ENCODE assay signal across 8 mouse cellular contexts in the genomic region with DNA sequence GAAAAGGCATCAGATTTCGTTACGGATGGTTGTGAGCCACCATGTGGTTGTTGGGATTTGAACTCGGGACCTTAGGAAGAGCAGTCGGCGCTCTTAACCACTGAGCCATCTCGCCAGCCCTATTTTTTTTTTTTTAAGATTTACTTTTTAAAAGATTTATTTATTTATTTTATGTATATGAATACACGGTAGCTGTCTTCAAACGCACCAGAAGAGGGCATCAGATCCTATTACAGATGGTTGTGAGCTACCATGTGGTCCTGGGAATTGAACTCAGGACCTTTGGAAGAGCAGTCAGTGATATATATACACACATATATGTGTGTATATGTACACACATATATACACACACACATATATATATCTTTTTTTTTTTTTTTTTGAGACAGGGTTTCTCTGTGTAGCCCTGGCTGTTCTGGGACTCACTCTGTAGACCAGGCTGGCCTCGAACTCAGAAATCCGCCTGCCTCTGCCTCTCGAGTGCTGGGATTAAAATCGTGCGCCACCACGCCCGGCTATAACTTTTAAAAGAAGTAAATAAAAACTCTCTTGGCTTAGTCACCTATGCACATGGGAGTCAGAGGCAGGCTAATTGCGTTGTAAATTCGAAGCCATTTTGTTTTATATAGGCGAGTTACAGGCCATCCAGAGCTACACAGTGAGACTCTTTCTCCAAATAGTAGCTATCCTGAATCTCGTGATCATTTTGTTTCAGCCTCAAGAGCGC. TPM values are rescaled to one million over a fixed set of nuclear protein-coding genes. Genes with fewer than 3 reads are reported as not detected.
DNase-seq lines count a peak whose midpoint lies in the region; ATAC-seq lines count a peak whose summit lies in the region.
"Not testable (repeated sequence)": the region's sequence is repeated elsewhere in the genome, so short reads cannot be mapped to it uniquely, and the experiment has no call there.

No protein-coding gene starts in this region.

- peak overlapping the region; percentile 76 for H3K4me2 ChIP-seq in forebrain, embryonic 11.5 days (ENCODE audit: low read depth, low read length, severe bottlenecking)
- peak overlapping the region; percentile 78 for H3K4me2 ChIP-seq in heart, embryonic 16.5 days (ENCODE audit: low read depth, low read length)
- H3K4me2 ChIP-seq in kidney, embryonic 16.5 days (replicated peaks; ENCODE audit: low read depth, low read length), result peak overlapping the region; percentile 74
- peak overlapping the region; percentile 91 for H3K4me2 ChIP-seq in liver, embryonic 15.5 days
- H3K4me2 ChIP-seq in midbrain, embryonic 15.5 days, result peak overlapping the region; percentile 80
- peak overlapping the region; percentile 82 for H3K4me2 ChIP-seq in stomach, embryonic 16.5 days (ENCODE audit: low read depth, low read length)

- peak overlapping the region; percentile 71; the same call in 1 of the 2 replicates for H3K9ac ChIP-seq in ES-E14 (ENCODE audit: insufficient read depth, low read depth, low read length, poor library complexity, severe bottlenecking)
- H3K9ac ChIP-seq in forebrain, embryonic 11.5 days (ENCODE audit: low read length), result peak overlapping the region; percentile 52; the same call in 1 of the 2 replicates
- peak overlapping the region; percentile 53 for H3K9ac ChIP-seq in heart, embryonic 16.5 days (ENCODE audit: low read length)
- peak overlapping the region; percentile 43; the same call in 1 of the 2 replicates for H3K9ac ChIP-seq in kidney, embryonic 16.5 days (replicated peaks; ENCODE audit: low read length)
- H3K9ac ChIP-seq in liver, embryonic 15.5 days, result peak overlapping the region; percentile 60
- not testable (repeated sequence) for H3K9ac ChIP-seq in midbrain, embryonic 15.5 days
- peak overlapping the region; percentile 65 for H3K9ac ChIP-seq in stomach, embryonic 16.5 days (ENCODE audit: low read length)

- H3K4me3 ChIP-seq in ES-E14 (ENCODE audit: insufficient read depth in 1 of 2, low read depth in 1 of 2, low read length in 2 of 2, poor library complexity in 1 of 2, severe bottlenecking in 1 of 2), result peak overlapping the region; percentile 69 to 99
- H3K4me3 ChIP-seq in forebrain, embryonic 11.5 days (ENCODE audit: low read depth, low read length), result peak overlapping the region; percentile 70
- H3K4me3 ChIP-seq in heart, embryonic 16.5 days (ENCODE audit: low read length), result peak overlapping the region; percentile 90
- H3K4me3 ChIP-seq in kidney, embryonic 16.5 days (ENCODE audit: low read length), result peak overlapping the region; percentile 74
- H3K4me3 ChIP-seq in liver, embryonic 15.5 days (replicated peaks), result peak overlapping the region; percentile 82
- peak overlapping the region; percentile 89 for H3K4me3 ChIP-seq in midbrain, embryonic 15.5 days
- H3K4me3 ChIP-seq in stomach, embryonic 16.5 days (replicated peaks; ENCODE audit: low read length), result peak overlapping the region; percentile 60

- ATAC-seq in forebrain, embryonic 11.5 days (replicated peaks; ENCODE audit: low FRiP score); heart, embryonic 16.5 days (replicated peaks; ENCODE audit: extremely low read depth, insufficient read depth, low FRiP score); kidney, embryonic 16.5 days (ENCODE audit: low FRiP score, low TSS enrichment); stomach, embryonic 16.5 days (ENCODE audit: insufficient read depth, low FRiP score): not testable (repeated sequence)
- ATAC-seq in liver, embryonic 15.5 days (ENCODE audit: insufficient read depth), result peak; percentile 0; the same call in 1 of the 2 replicates
- ATAC-seq in midbrain, embryonic 15.5 days (replicated peaks), result peak; percentile 10; the same call in 1 of the 2 replicates

- not testable (repeated sequence) for H3K27me3 ChIP-seq in forebrain, embryonic 11.5 days (ENCODE audit: control insufficient read depth, insufficient read depth, low read length); heart, embryonic 16.5 days (ENCODE audit: control insufficient read depth, insufficient read depth, low read length); kidney, embryonic 16.5 days (ENCODE audit: insufficient read depth, low read length); liver, embryonic 15.5 days; midbrain, embryonic 15.5 days (replicated peaks); stomach, embryonic 16.5 days (ENCODE audit: control insufficient read depth, insufficient read depth, low read length)

- not testable (repeated sequence) for H3K9me3 ChIP-seq in ES-E14 (ENCODE audit: control insufficient read depth, insufficient read depth, low read depth, low read length); forebrain, embryonic 11.5 days (ENCODE audit: control insufficient read depth, low read length); heart, embryonic 16.5 days (replicated peaks; ENCODE audit: control insufficient read depth, low read length); kidney, embryonic 16.5 days (ENCODE audit: low read length); liver, embryonic 15.5 days (replicated peaks); midbrain, embryonic 15.5 days; stomach, embryonic 16.5 days (replicated peaks; ENCODE audit: control insufficient read depth, low read length)

- not testable (repeated sequence) for H3K27ac ChIP-seq in ES-E14 (ENCODE audit: insufficient read depth, low read depth, low read length, poor library complexity, severe bottlenecking); forebrain, embryonic 11.5 days (ENCODE audit: low read depth, low read length)
- peak overlapping the region; percentile 82 for H3K27ac ChIP-seq in heart, embryonic 16.5 days (ENCODE audit: low read length)
- peak overlapping the region; percentile 64 for H3K27ac ChIP-seq in kidney, embryonic 16.5 days (ENCODE audit: low read length)
- H3K27ac ChIP-seq in liver, embryonic 15.5 days (replicated peaks), result peak overlapping the region; percentile 90
- H3K27ac ChIP-seq in midbrain, embryonic 15.5 days, result peak overlapping the region; percentile 86; the same call in 1 of the 2 replicates
- H3K27ac ChIP-seq in stomach, embryonic 16.5 days (ENCODE audit: low read length), result peak overlapping the region; percentile 73

- DNase-seq in ES-E14 (ENCODE audit: low read depth, low spot score); forebrain, embryonic 11.5 days (ENCODE audit: low spot score): not testable (repeated sequence)
- DNase-seq in cerebellum, adult 8-10 months, result peak; percentile 23

- in situ Hi-C loops in ES-E14 (cut with MboI; ENCODE audit: low sequenced_read_pairs in 2 of 2, unreplicated experiment in 2 of 2), result not testable (repeated sequence)

- peaks cover 28% of the 10 kb centered on the region for H3K36me3 ChIP-seq in ES-E14 (ENCODE audit: control insufficient read depth, insufficient read depth, low read length, poor library complexity, severe bottlenecking)
- H3K36me3 ChIP-seq in forebrain, embryonic 11.5 days (ENCODE audit: control insufficient read depth, insufficient read depth, low read length); stomach, embryonic 16.5 days (ENCODE audit: control insufficient read depth, insufficient read depth, low read length): not testable (repeated sequence)
- H3K36me3 ChIP-seq in heart, embryonic 16.5 days (ENCODE audit: control insufficient read depth, insufficient read depth), result peaks cover 22% of the 10 kb centered on the region
- H3K36me3 ChIP-seq in kidney, embryonic 16.5 days (ENCODE audit: insufficient read depth, low read length), result peaks cover 20% of the 10 kb centered on the region
- H3K36me3 ChIP-seq in liver, embryonic 15.5 days (replicated peaks), result peaks cover 30% of the 10 kb centered on the region
- peaks cover 22% of the 10 kb centered on the region for H3K36me3 ChIP-seq in midbrain, embryonic 15.5 days (replicated peaks)

- not testable (repeated sequence) for H3K4me1 ChIP-seq in ES-E14 (ENCODE audit: control insufficient read depth in 2 of 2, insufficient read depth in 2 of 2, low read length in 2 of 2, poor library complexity in 1 of 2); forebrain, embryonic 11.5 days (replicated peaks; ENCODE audit: control insufficient read depth, insufficient read depth, low read length)
- H3K4me1 ChIP-seq in heart, embryonic 16.5 days (ENCODE audit: control insufficient read depth, insufficient read depth, low read length), result peaks cover 16% of the 10 kb centered on the region
- H3K4me1 ChIP-seq in kidney, embryonic 16.5 days (ENCODE audit: insufficient read depth, low read length), result peaks cover 14% of the 10 kb centered on the region
- H3K4me1 ChIP-seq in liver, embryonic 15.5 days (replicated peaks), result peaks cover 34% of the 10 kb centered on the region
- peaks cover 28% of the 10 kb centered on the region for H3K4me1 ChIP-seq in midbrain, embryonic 15.5 days
- H3K4me1 ChIP-seq in stomach, embryonic 16.5 days (ENCODE audit: control insufficient read depth, insufficient read depth, low read length), result peaks cover 16% of the 10 kb centered on the region

- 35% methylated on average over 20 of the region's 20 CpGs for WGBS in forebrain, embryonic 11.5 days
- WGBS in heart, embryonic 16.5 days, result 27% methylated on average over 20 of the region's 20 CpGs
- 29% methylated on average over 20 of the region's 20 CpGs for WGBS in kidney, embryonic 16.5 days
- 21% methylated on average over 20 of the region's 20 CpGs for WGBS in liver, embryonic 15.5 days (ENCODE audit: insufficient replicate concordance)
- WGBS in midbrain, embryonic 15.5 days, result 32% methylated on average over 20 of the region's 20 CpGs
- 22% methylated on average over 20 of the region's 20 CpGs for WGBS in stomach, embryonic 16.5 days

RNA-seq across cellular contexts. Expression of a gene that starts 0.5 kb away (rescaled TPM):
- 87.9 and 135 TPM in 2 replicates for total RNA-seq in ES-E14 (2012; rRNA removed)
- polyA plus RNA-seq in forebrain, embryonic 11.5 days (2014; fragmentation: Nextera tagmentation; extraction: Ambion mirVana), result 26.2 and 29.0 TPM in 2 replicates
- polyA plus RNA-seq in heart, embryonic 16.5 days (2015; fragmentation: Nextera tagmentation; extraction: Ambion mirVana), result 16.1 and 17.7 TPM in 2 replicates
- 30.2 and 34.1 TPM in 2 replicates for polyA plus RNA-seq in kidney, embryonic 16.5 days (2015; fragmentation: Nextera tagmentation; extraction: Ambion mirVana)
- polyA plus RNA-seq in liver, embryonic 15.5 days (2015; fragmentation: Nextera tagmentation; extraction: Ambion mirVana), result 10.9 and 11.2 TPM in 2 replicates
- polyA plus RNA-seq in midbrain, embryonic 15.5 days (2015; fragmentation: Nextera tagmentation; extraction: Ambion mirVana), result 22.7 and 22.9 TPM in 2 replicates
- polyA plus RNA-seq in stomach, embryonic 16.5 days (2015; fragmentation: Nextera tagmentation; extraction: Ambion mirVana), result 21.6 and 25.2 TPM in 2 replicates

RNA-seq across cellular contexts. Expression of a gene that starts 0.6 kb away (rescaled TPM):
- total RNA-seq in ES-E14 (2012; rRNA removed), result 50.6 and 61.0 TPM in 2 replicates
- 65.4 and 76.8 TPM in 2 replicates for polyA plus RNA-seq in forebrain, embryonic 11.5 days (2014; fragmentation: Nextera tagmentation; extraction: Ambion mirVana)
- polyA plus RNA-seq in heart, embryonic 16.5 days (2015; fragmentation: Nextera tagmentation; extraction: Ambion mirVana), result 60.1 and 65.7 TPM in 2 replicates
- 72.2 and 77.6 TPM in 2 replicates for polyA plus RNA-seq in kidney, embryonic 16.5 days (2015; fragmentation: Nextera tagmentation; extraction: Ambion mirVana)
- polyA plus RNA-seq in liver, embryonic 15.5 days (2015; fragmentation: Nextera tagmentation; extraction: Ambion mirVana), result 42.5 and 46.6 TPM in 2 replicates
- polyA plus RNA-seq in midbrain, embryonic 15.5 days (2015; fragmentation: Nextera tagmentation; extraction: Ambion mirVana), result 48.5 and 55.1 TPM in 2 replicates
- polyA plus RNA-seq in stomach, embryonic 16.5 days (2015; fragmentation: Nextera tagmentation; extraction: Ambion mirVana), result 69.6 and 70.3 TPM in 2 replicates

RNA-seq across cellular contexts. Expression of a gene that starts 39.1 kb away (rescaled TPM):
- total RNA-seq in ES-E14 (2012; rRNA removed), result 83.1 and 92.9 TPM in 2 replicates
- 34.7 and 35.3 TPM in 2 replicates for polyA plus RNA-seq in forebrain, embryonic 11.5 days (2014; fragmentation: Nextera tagmentation; extraction: Ambion mirVana)
- 21.6 and 28.5 TPM in 2 replicates for polyA plus RNA-seq in heart, embryonic 16.5 days (2015; fragmentation: Nextera tagmentation; extraction: Ambion mirVana)
- 33.4 and 35.1 TPM in 2 replicates for polyA plus RNA-seq in kidney, embryonic 16.5 days (2015; fragmentation: Nextera tagmentation; extraction: Ambion mirVana)
- 22.7 and 26.2 TPM in 2 replicates for polyA plus RNA-seq in liver, embryonic 15.5 days (2015; fragmentation: Nextera tagmentation; extraction: Ambion mirVana)
- polyA plus RNA-seq in midbrain, embryonic 15.5 days (2015; fragmentation: Nextera tagmentation; extraction: Ambion mirVana), result 26.2 and 27.6 TPM in 2 replicates
- polyA plus RNA-seq in stomach, embryonic 16.5 days (2015; fragmentation: Nextera tagmentation; extraction: Ambion mirVana), result 31.8 and 36.6 TPM in 2 replicates
